Mouse (Mus musculus) cerebellum, adult 8-10 months (tissue): ENCODE measurements around the gene Kyat1.
"Not testable (repeated sequence)": the region's sequence is repeated elsewhere in the genome, so short reads cannot be mapped to it uniquely, and the experiment has no call there.

Experiments used
- DNase-seq: peaks from one replicate; pipeline ENCODE4 v3.0.0; 2022

Kyat1 gene

GRCm38 (mm10) chr2:30212951-30213350, 7.3 kb upstream of the Kyat1 start:
- DNase-seq: no peak

DNA sequence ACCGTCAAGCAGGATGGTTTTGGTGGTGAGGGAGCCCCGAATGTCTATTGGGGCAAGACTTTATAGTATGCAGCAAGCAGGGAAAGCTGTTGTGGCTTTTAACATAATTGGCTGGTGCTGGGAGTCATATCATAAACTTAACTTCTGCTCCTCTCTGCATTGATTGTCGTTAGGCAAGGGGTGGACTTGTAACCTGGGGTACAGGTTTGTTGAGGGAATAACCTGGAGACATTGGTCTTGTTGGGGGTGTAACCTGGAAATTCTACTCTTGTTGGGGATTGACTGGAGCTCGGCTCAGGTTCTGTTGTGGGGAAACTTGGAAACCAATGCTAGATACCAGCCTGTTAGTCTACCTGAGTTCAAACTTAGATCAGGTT, 6.5 kb upstream of the Kyat1 start:
- no peak for DNase-seq

DNA sequence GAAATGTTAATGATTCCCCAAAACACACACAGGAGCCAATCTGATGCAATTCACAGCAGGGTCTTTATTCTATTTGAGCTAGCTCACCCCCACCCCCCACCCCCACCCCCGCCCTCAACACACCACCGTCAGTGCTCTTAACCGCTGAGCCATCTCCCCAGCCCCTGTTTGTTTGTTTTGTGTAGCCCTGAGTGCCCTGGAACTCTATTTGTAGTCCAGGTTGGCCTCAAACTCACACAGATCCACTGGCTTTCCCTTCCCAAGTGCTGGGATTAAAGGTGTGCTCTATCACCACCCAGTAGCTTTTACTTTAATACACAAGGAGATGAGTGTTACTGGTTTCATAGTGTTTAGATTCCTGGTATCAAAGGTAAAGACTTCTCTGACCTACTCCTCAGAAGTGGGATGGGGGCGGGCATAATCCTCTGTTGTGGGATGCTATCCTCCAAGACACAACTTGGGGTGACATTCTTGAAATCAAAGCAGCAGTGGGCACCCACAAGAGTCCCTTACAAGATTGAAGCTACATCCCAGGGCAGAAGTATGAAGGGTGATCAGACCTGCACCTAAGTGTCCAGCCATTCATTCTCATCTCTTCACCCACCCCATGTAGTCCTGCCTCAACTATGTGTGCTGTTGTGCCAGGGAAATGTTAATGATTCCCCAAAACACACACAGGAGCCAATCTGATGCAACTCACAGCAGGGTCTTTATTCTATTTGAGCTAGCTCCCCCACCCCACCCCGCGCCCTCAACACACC, 5.9 kb upstream of the Kyat1 start:
- DNase-seq: no peak

- no peak for DNase-seq
These were observed 2.2 kb upstream of the Kyat1 start for GRCm38 (mm10) chr2:30207886-30208285.

GRCm38 (mm10) chr2:30207401-30207800, 1.8 kb upstream of the Kyat1 start:
- no peak for DNase-seq

DNA sequence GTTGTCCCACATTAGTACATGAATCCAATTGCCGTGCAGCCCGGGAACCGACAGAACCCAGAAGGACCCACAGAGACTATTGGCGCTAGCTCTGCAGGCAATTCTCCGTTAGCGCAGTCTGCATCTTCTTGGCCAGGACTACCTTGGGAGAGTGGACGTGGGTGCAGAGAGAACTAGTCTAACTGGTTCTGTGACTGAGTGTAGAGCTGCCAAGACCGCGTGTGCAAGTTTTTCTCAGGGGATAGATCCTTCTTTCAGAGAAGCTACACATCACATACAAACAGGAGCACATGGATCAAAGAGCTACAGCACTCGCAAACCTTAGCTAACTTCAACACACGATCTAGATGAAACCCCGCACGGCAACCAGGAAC, 405 bp downstream of the Kyat1 start:
- DNase-seq: no peak

DNA sequence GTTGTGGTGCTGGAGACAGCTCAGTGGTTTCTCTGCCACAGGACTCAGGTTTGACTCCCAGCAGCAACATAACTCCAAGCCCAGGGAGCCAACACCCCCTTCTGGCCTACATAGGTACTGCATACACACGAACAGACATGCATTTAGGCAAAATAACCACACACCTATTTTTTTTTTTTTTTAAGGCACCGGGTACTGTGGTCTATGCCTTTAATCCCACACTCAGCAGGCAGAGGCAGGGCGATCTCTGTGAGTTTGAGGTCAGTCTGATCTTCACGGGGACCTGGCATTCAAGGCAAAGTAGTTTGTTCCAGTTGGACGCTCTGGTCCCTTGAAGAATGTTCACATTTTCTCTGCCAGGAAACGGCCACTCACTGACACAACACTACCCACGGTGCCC, 2.2 kb downstream of the Kyat1 start:
- DNase-seq: peak; percentile 27

- no peak for DNase-seq
These were observed 5.2 kb downstream of the Kyat1 start for GRCm38 (mm10) chr2:30200388-30200925.

DNA sequence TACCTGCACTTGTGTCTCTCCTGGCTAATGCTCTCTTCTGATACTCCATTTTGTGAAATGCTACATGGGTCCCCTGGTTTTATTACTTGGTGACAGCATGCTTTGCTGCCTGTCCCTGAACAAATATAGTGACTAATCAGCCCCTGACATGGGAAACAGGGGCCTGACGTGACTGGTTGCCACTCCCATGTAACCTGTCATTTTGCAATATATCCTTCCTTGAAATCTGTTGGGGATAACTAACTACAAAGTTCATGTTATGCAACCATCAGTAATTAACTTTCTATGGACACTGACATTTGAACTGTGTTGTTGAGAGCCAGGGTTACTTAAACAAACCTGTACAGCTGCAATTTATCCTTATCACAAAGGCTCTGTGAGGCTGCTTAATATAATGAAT, 5.7 kb downstream of the Kyat1 start:
- no peak for DNase-seq

- no peak for DNase-seq
These were observed 7.6 kb downstream of the Kyat1 start for GRCm38 (mm10) chr2:30198021-30198420.

DNA sequence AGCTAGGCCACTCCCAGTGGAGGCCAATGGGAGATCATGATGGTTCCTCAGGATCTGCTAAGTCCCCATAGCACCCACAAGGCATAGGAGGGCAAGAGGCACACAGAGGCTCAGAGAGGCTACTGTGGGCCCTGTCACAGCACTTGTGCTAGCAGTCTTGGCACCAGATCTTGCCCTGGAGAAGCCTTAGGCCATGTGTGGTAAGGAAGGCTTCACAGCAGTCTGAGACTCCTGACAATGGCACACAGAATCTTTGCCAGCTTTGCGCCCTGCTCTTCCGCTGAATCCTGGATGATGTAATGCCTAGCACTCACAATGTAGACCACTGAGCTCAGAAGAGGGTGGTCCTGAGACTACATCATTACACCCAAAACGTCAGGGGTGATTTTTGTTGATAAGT, 11.0 kb downstream of the Kyat1 start:
- DNase-seq: no peak

DNA sequence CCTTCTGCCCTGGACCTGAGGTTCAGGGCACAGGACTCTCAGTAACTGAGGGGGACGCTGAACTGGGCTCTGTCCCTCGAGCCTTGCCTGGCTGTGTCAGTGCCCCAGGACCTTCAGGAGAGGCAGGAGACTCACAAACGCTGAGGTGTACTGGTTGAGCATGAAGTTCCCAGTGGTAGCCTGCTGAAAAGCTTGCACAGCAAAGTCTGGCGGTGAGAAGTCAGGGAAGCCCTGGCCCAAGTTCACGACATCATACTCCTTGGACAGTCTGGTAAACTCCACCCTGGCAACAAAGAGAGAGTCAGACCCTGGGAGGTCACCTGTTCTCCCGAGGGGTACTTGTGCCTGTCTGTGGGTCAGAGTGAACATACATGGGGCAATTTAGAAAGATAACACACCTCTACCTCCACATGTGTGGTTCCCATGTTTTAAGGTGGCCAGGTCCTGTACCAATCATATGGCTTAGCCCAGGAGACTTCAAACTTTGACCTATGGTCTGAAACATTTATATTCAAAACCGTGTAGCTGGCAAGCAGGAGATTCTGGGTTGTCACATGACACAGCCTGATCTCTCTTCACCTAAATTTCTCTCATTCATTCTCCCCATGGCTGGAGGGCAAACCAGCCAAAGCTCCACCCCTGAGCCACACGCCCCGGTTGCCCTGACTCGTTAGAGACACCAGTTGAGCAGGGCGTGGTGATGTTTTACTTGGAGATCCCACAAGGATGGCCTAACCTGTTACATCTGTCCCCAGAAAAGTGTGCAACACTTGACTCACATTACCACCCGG, 13.7 kb downstream of the Kyat1 start:
- no peak for DNase-seq

- DNase-seq: no peak
These were observed 20.0 kb downstream of the Kyat1 start for GRCm38 (mm10) chr2:30185681-30186080.

DNA sequence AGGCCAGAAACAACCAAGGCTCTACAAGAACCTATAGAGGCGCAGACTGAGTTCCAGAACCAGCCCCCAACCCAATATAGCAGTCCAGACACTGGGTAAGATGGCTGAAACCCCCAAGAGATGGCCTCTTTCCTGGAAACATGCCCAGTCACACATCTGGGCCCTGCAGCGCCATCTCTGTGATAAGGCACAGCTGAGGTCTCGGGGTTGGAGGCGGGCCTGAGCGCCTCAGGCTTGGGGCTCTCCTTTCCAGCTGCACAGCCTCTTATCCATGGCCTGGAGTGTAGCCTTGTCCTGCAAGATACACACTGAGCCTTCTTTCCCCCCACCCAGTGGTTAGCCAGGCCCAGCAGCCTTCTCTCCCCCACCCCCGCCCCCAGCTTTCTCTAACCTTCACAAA, 20.4 kb downstream of the Kyat1 start:
- DNase-seq: no peak

DNA sequence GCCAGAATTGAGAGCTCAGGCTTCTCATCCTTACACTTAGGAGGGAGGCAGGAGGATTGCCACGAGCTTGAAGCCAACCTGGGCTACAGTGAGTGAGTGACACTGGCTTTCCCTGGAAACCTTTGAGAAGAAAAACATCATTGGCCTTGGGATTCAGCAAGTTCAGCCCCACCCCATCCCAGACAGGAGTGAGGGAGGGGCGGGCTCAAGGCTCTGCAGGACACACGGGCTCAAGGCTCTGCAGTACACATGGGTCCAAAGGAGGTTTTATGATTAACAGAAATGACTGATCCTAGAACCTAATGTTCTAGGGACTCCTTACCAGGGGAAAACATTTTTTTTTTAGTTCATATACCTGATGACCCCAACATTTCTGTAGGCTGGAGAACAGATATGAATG, 21.9 kb downstream of the Kyat1 start:
- DNase-seq: no peak

GRCm38 (mm10) chr2:30182424-30182823, 23.2 kb downstream of the Kyat1 start:
- no peak for DNase-seq

GRCm38 (mm10) chr2:30178711-30179110, 26.9 kb downstream of the Kyat1 start:
- DNase-seq: not testable (repeated sequence)

DNA sequence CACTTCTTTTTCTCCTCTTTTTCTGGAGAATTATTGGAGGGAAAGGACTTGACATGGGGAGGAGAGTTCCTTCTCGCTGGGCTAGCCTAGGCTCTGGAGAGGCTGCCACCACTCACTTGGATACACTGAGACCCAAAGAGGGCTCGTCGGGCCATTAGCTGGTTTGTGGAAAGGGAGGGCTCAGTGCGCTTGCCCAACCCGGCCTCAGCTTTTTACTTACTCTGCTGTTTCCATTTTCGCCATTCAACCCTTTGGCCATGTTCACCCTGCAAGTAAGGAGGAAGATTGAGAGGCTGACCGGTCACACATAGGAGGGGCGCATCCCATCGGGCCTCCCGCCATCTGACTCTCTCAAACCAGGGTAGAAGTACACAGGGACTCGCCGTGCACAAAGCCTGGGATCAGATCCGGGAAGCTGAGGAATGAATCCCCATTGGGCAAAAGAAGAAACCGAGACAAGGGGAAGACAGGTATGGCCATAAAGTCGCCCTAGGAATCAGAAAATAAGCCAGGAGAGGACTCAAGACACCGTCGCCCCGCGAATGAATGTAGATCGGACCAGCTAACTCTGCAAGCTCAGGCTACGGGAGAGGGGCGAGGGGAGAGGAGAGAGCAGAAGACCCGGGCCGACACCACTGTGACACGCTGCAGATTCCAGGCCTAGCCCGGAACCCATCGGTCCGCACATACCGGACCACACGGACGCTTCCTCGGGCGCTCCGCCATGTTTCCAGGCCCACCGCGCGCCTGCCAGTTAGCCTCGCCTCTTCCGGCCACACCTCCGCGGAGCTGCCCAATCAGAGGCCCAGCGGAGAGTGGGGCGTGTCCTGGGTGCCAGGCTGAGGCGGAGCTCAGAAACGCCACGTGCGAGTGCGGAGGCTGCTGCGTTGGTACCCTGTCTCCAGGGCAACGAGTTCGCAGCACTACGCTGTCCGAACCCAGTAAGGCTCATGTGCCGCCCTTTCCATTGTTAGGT, 27.7 kb downstream of the Kyat1 start, which contains the start of gene Spout1:
Gene Spout1, minus strand, starts transcription at position 760 of the 976 bp plus-strand sequence.
- DNase-seq: peak; percentile 92

DNA sequence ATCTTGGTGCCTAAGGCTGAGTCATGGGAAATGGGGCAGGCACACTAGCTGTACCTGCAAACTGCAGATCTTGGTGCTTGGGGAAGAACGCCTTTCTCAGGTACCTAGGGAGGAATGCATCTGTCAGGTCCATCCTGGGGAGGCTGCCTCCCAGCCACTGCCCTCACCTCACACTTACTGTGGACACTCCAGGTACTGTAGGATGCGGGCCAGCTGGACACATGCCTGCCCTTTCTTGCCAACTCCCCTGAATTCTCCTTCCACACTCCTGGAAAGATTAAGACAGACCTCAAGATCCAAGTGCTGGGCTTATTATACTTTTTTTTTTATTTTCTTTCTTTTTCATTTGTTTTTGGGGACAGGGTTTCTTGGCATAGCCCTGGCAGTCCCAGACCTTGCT, 29.1 kb downstream of the Kyat1 start:
- no peak for DNase-seq

- no peak for DNase-seq
These were observed 29.8 kb downstream of the Kyat1 start for GRCm38 (mm10) chr2:30175897-30176296.

DNA sequence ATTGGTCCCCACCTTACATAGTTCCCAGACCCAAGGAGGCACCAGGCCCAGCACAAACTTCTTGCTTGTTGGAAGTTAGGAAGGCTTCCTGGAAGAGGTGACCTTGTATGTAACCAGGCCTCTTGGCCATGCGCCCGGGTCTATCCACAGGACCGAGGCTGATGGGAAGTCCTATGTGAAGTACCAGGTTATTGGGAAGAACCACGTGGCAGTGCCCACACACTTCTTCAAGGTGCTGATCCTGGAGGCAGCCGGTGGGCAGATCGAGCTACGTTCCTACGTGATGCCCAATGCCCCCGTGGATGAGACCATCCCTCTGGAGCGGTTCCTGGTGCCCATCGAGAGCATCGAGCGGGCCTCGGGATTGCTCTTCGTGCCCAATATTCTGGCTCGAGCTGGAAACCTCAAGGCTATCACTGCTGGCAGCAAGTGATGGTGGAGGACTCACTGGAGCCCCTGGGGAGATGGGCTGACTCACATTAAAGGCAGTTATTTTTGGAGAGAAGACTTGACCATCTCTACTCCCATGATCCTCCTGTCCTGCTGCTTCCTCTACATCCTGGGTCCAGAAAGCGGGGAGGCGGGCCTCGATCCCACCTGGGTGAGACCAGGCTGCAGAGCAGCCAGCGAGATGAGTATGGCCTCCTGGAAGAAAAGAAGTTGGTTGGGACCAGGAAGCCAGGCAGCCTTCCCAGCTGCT, 32.0 kb downstream of the Kyat1 start:
- DNase-seq: peak; percentile 27

GRCm38 (mm10) chr2:30171997-30172382, 33.7 kb downstream of the Kyat1 start:
- no peak for DNase-seq
